Mouse (Mus musculus): ENCODE data around the gene Baat.
"Not testable (repeated sequence)": the region's sequence is repeated elsewhere in the genome, so short reads cannot be mapped to it uniquely, and the experiment has no call there.

Gene Baat

GRCm38 (mm10) chr4:49506386-49506785 lies at the start of gene Baat:
Gene Baat, minus strand, starts transcription at chr4:49506557.
- DNase-seq (ENCODE audit: low spot score), result no peak

GRCm38 (mm10) chr4:49553380-49553779 lies 47.0 kb upstream of the Baat start:
- DNase-seq (ENCODE audit: low spot score), result no peak

GRCm38 (mm10) chr4:49549383-49549782 lies 43.0 kb upstream of the Baat start, which contains the start of gene Aldob:
Gene Aldob, minus strand, starts transcription at chr4:49549546.
- DNase-seq (ENCODE audit: low spot score), result no peak

GRCm38 (mm10) chr4:49547544-49548219 lies 41.3 kb upstream of the Baat start:
- no peak for DNase-seq (ENCODE audit: low spot score)

GRCm38 (mm10) chr4:49546873-49547543 lies 40.7 kb upstream of the Baat start:
- no peak for DNase-seq (ENCODE audit: low spot score)

GRCm38 (mm10) chr4:49546026-49546425 lies 39.7 kb upstream of the Baat start:
- no peak for DNase-seq (ENCODE audit: low spot score)

GRCm38 (mm10) chr4:49540966-49541365 lies 34.6 kb upstream of the Baat start:
- DNase-seq (ENCODE audit: low spot score), result no peak

- no peak for DNase-seq (ENCODE audit: low spot score)
Observed at GRCm38 (mm10) chr4:49539665-49540064, 33.3 kb upstream of the Baat start.

GRCm38 (mm10) chr4:49536671-49537070 lies 30.3 kb upstream of the Baat start:
- no peak for DNase-seq (ENCODE audit: low spot score)

- DNase-seq (ENCODE audit: low spot score), result no peak
Observed at GRCm38 (mm10) chr4:49535675-49536294, 29.4 kb upstream of the Baat start.

- DNase-seq (ENCODE audit: low spot score), result no peak
Observed at GRCm38 (mm10) chr4:49535036-49535435, 28.7 kb upstream of the Baat start.

- no peak for DNase-seq (ENCODE audit: low spot score)
Observed at GRCm38 (mm10) chr4:49522576-49522975, 16.2 kb upstream of the Baat start.

GRCm38 (mm10) chr4:49521346-49521745 lies 15.0 kb upstream of the Baat start:
- no peak for DNase-seq (ENCODE audit: low spot score)

- peak; percentile 96 for DNase-seq (ENCODE audit: low spot score)
Observed at GRCm38 (mm10) chr4:49520572-49521340, 14.4 kb upstream of the Baat start, which contains the start of the genes Mrpl50 and Zfp189. Gene Mrpl50, minus strand, starts transcription at chr4:49521093. Gene Zfp189, plus strand, starts transcription at chr4:49521176.

- peak; percentile 15 for DNase-seq (ENCODE audit: low spot score)
Observed at GRCm38 (mm10) chr4:49519476-49519875, 13.1 kb upstream of the Baat start.

GRCm38 (mm10) chr4:49514441-49514840 lies 8.1 kb upstream of the Baat start:
- no peak for DNase-seq (ENCODE audit: low spot score)

- no peak for DNase-seq (ENCODE audit: low spot score)
Observed at GRCm38 (mm10) chr4:49512636-49513035, 6.3 kb upstream of the Baat start.

GRCm38 (mm10) chr4:49510236-49510835 lies 4.0 kb upstream of the Baat start:
- not testable (repeated sequence) for DNase-seq (ENCODE audit: low spot score)

- DNase-seq (ENCODE audit: low spot score), result no peak
Observed at GRCm38 (mm10) chr4:49509183-49509582, 2.8 kb upstream of the Baat start.

- DNase-seq (ENCODE audit: low spot score), result no peak
Observed at GRCm38 (mm10) chr4:49503563-49503962, 2.8 kb downstream of the Baat start.

- not testable (repeated sequence) for DNase-seq (ENCODE audit: low spot score)
Observed at GRCm38 (mm10) chr4:49485934-49486650, 20.3 kb downstream of the Baat start.

All from retina, embryonic 14.5 days (tissue).